Mouse (Mus musculus) liver, embryonic 16.5 days (tissue): Measurements from ENCODE around the gene Reck. TPM values are rescaled to one million over a fixed set of nuclear protein-coding genes. Genes with fewer than 3 reads are reported as not detected.
A peak's percentile ranks its signal among the peaks of the same experiment; 100 is the strongest.

ENCODE experiments used
- ATAC-seq: fragments of 200-750 bp; cut with Nextera tagmentation; 2 replicates; pipeline ENCODE4 v1.8.0; 2017; ENCODE audit warnings: low read depth, mild to moderate bottlenecking, moderate number of reproducible peaks, moderate library complexity
- H3K27ac ChIP-seq: fragments of 300-500 bp; sonication (generic); 2 replicates; pipeline ENCODE4 v1.5.1; 2014; ENCODE audit warnings: mild to moderate bottlenecking, low read length
- H3K27me3 ChIP-seq: fragments of 300-500 bp; sonication (generic); 2 replicates; pipeline ENCODE4 v1.6.1; 2014; ENCODE audit warnings: low read depth, low read length, mixed read lengths; ENCODE audit not compliant: control insufficient read depth, insufficient read depth
- H3K36me3 ChIP-seq: fragments of 300-500 bp; sonication (generic); 2 replicates; pipeline ENCODE4 v1.6.1; 2014; ENCODE audit warnings: mild to moderate bottlenecking; ENCODE audit not compliant: control insufficient read depth, insufficient read depth
- H3K4me1 ChIP-seq: fragments of 300-500 bp; sonication (generic); 2 replicates; pipeline ENCODE4 v1.6.1; 2014; ENCODE audit warnings: low read depth, low read length, mixed read lengths; ENCODE audit not compliant: control insufficient read depth
- H3K4me2 ChIP-seq: fragments of 300-500 bp; sonication (generic); 2 replicates; pipeline ENCODE4 v1.6.1; 2014; ENCODE audit warnings: low read depth, low read length, mixed read lengths
- H3K4me3 ChIP-seq: fragments of 300-500 bp; sonication (generic); 2 replicates; pipeline ENCODE4 v1.5.1; 2014; ENCODE audit warnings: low read depth, mild to moderate bottlenecking, low read length
- H3K9ac ChIP-seq: fragments of 300-500 bp; sonication (generic); 2 replicates; pipeline ENCODE4 v1.6.1; 2014; ENCODE audit warnings: low read depth, low read length
- H3K9me3 ChIP-seq: fragments of 300-500 bp; sonication (generic); replicated peaks from 2 replicates; pipeline ENCODE4 v1.6.1; 2016; ENCODE audit warnings: low read length; ENCODE audit not compliant: control insufficient read depth
- WGBS: fragments of 180-500 bp; shearing (Covaris S2); extraction: QIAGEN DNeasy Blood & Tissue Kit; methylation state at CpG from one replicate; pipeline ENCODE4 v1.1.7; 2014; ENCODE audit not compliant: insufficient replicate concordance; 5-methylcytosine and 5-hydroxymethylcytosine counted together
- polyA plus RNA-seq: library from polyadenylated mRNA; unstranded; fragments of >200 nt; fragmentation: Nextera tagmentation; extraction: Ambion mirVana; gene quantifications from 2 replicates; pipeline ENCODE4 v1.2.1, GENCODE M21; 2015

Reck gene
- 1.7 and 2.1 TPM in 2 replicates for polyA plus RNA-seq

GRCm38 (mm10) chr4:43875160-43875918 is at the start of gene Reck:
Gene Reck (plus strand): TSS chr4:43875530.
- Histone ChIP-seq H3K4me3 (peak within 1 kb of the TSS; percentile 72), H3K36me3 (no peaks in the 10 kb centered on the region), H3K9me3 (no peaks in the 10 kb centered on the region), H3K4me1 (peaks cover 6% of the 10 kb centered on the region), H3K4me2 (peak within 1 kb of the TSS; percentile 74), H3K27ac (no peak within 1 kb of the TSS), H3K27me3 (peaks cover 9% of the 10 kb centered on the region), H3K9ac (peak within 1 kb of the TSS; percentile 30)
- peak; percentile 85 for ATAC-seq
- WGBS = under 1% methylated on average over 72 of the region's 73 CpGs

DNA sequence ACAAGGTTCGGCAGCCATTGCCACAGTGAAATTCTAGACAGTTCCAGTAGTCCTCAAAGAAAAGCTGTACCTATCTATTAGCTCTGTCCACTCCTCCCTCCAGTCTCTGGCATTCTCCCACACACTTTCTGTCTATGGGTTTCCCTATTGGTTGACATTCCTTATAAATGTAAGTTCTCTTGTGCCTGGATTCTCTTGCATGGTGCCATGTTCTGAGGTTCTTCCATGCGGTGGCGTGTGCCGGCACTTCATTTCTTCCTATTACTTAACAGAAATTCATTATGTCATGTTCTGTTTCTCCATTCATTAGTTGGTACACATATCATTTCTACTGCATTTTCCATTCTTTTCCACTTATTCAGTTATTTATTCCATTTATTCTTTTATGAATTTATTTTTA is 46.5 kb upstream of the Reck start:
- ATAC-seq = no peak
- Histone ChIP-seq H3K4me1 (no peaks in the 10 kb centered on the region), H3K9ac (no peak overlapping the region), H3K27me3 (no peaks in the 10 kb centered on the region), H3K36me3 (no peaks in the 10 kb centered on the region), H3K27ac (no peak overlapping the region), H3K4me2 (no peak overlapping the region), H3K9me3 (no peaks in the 10 kb centered on the region), H3K4me3 (no peak overlapping the region)
- 74% methylated on average over 4 of the region's 4 CpGs for WGBS

DNA sequence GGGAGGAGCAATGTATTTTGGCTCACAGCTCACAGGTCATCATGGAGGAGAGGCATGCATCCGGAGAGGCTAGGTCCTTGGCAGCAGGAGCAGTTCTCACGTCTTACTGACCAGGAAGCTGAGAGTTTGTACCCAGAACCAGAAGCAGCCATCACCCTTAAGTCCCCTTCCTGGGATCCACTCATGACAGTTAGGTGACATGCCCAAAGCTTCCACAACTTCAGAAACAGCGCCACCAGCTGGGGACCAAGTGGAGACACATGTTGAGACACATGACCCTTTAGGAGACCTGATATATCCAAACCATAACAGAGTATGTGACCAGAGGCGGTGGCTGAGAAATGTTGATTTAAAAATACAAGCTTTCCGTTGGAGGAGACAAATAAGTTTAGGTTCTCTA is 43.3 kb upstream of the Reck start:
- 51% methylated on average over 5 of the region's 5 CpGs for WGBS
- H3K9ac ChIP-seq = no peak overlapping the region
- H3K9me3 ChIP-seq = no peaks in the 10 kb centered on the region
- no peaks in the 10 kb centered on the region for H3K4me1 ChIP-seq
- no peak overlapping the region for H3K27ac ChIP-seq
- H3K36me3 ChIP-seq = no peaks in the 10 kb centered on the region
- H3K27me3 ChIP-seq = no peaks in the 10 kb centered on the region
- no peak overlapping the region for H3K4me2 ChIP-seq
- no peak overlapping the region for H3K4me3 ChIP-seq
- no peak for ATAC-seq

- H3K4me3 ChIP-seq = no peak overlapping the region
- H3K4me2 ChIP-seq = no peak overlapping the region
- no peaks in the 10 kb centered on the region for H3K4me1 ChIP-seq
- H3K36me3 ChIP-seq = no peaks in the 10 kb centered on the region
- no peaks in the 10 kb centered on the region for H3K9me3 ChIP-seq
- no peak overlapping the region for H3K9ac ChIP-seq
- WGBS = 55% methylated on average over 5 of the region's 5 CpGs
- no peaks in the 10 kb centered on the region for H3K27me3 ChIP-seq
- ATAC-seq = no peak
- no peak overlapping the region for H3K27ac ChIP-seq
Observed at GRCm38 (mm10) chr4:43833752-43834151, 41.6 kb upstream of the Reck start.

DNA sequence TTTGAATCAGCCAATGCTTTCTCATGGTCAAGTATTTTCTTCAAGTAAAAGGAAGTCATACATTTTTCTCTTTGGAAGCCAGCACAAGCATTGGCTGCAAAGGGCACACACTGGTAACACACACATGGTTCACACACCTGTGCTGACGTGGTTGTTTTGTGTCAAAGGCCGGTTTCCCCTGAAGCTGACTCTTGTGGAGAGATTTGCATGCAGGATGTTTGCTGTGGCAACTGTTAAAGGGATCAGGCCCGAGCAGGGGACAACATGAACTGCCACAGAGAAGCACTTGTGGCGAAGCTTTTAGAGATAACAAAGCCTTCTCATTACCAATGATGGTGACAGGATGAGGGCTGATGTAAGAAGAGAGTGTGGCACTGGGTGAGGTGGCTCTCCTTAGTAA is 40.6 kb upstream of the Reck start:
- H3K4me2 ChIP-seq = no peak overlapping the region
- H3K9ac ChIP-seq = no peak overlapping the region
- no peaks in the 10 kb centered on the region for H3K36me3 ChIP-seq
- H3K4me1 ChIP-seq = no peaks in the 10 kb centered on the region
- H3K27ac ChIP-seq = no peak overlapping the region
- H3K27me3 ChIP-seq = no peaks in the 10 kb centered on the region
- H3K9me3 ChIP-seq = no peaks in the 10 kb centered on the region
- 22% methylated on average over 4 of the region's 4 CpGs for WGBS
- ATAC-seq = no peak
- no peak overlapping the region for H3K4me3 ChIP-seq

GRCm38 (mm10) chr4:43838326-43838725 is 37.0 kb upstream of the Reck start:
- H3K9ac ChIP-seq = no peak overlapping the region
- H3K4me1 ChIP-seq = no peaks in the 10 kb centered on the region
- no peak for ATAC-seq
- no peaks in the 10 kb centered on the region for H3K36me3 ChIP-seq
- H3K27me3 ChIP-seq = no peaks in the 10 kb centered on the region
- H3K4me2 ChIP-seq = no peak overlapping the region
- no peak overlapping the region for H3K27ac ChIP-seq
- no peaks in the 10 kb centered on the region for H3K9me3 ChIP-seq
- 47% methylated on average over 3 of the region's 3 CpGs for WGBS
- no peak overlapping the region for H3K4me3 ChIP-seq

GRCm38 (mm10) chr4:43840101-43840500 is 35.2 kb upstream of the Reck start, which contains the start of gene Olfr157:
Gene Olfr157 (minus strand): TSS chr4:43840201.
- Histone ChIP-seq H3K36me3 (no peaks in the 10 kb centered on the region), H3K9ac (no peak within 1 kb of the TSS), H3K4me1 (no peaks in the 10 kb centered on the region), H3K9me3 (no peaks in the 10 kb centered on the region), H3K4me2 (no peak within 1 kb of the TSS), H3K4me3 (no peak within 1 kb of the TSS), H3K27ac (no peak within 1 kb of the TSS), H3K27me3 (no peaks in the 10 kb centered on the region)
- ATAC-seq = no peak
- 31% methylated on average over 1 of the region's 1 CpGs for WGBS

GRCm38 (mm10) chr4:43851265-43851664 is 24.1 kb upstream of the Reck start, which contains the start of gene Olfr155:
Gene Olfr155 (plus strand): TSS chr4:43851565.
- Histone ChIP-seq H3K9me3 (no peaks in the 10 kb centered on the region), H3K4me1 (no peaks in the 10 kb centered on the region), H3K27ac (no peak within 1 kb of the TSS), H3K27me3 (no peaks in the 10 kb centered on the region), H3K4me3 (no peak within 1 kb of the TSS), H3K4me2 (no peak within 1 kb of the TSS), H3K36me3 (no peaks in the 10 kb centered on the region), H3K9ac (no peak within 1 kb of the TSS)
- no peak for ATAC-seq
- WGBS = 63% methylated on average over 6 of the region's 6 CpGs

GRCm38 (mm10) chr4:43854101-43854500 is 21.2 kb upstream of the Reck start:
- H3K27me3 ChIP-seq = no peaks in the 10 kb centered on the region
- H3K36me3 ChIP-seq = no peaks in the 10 kb centered on the region
- no peak overlapping the region for H3K9ac ChIP-seq
- no peak for ATAC-seq
- 55% methylated on average over 8 of the region's 8 CpGs for WGBS
- H3K9me3 ChIP-seq = no peaks in the 10 kb centered on the region
- no peak overlapping the region for H3K4me3 ChIP-seq
- H3K27ac ChIP-seq = no peak overlapping the region
- no peaks in the 10 kb centered on the region for H3K4me1 ChIP-seq
- no peak overlapping the region for H3K4me2 ChIP-seq
